Mouse (Mus musculus) CD4-positive, CD25-positive, alpha-beta regulatory T cell, adult 2 months (primary cell): Measurements from ENCODE around the gene Ybey.

Experiments used
- DNase-seq: peaks from one replicate; pipeline ENCODE4 v3.0.0-alpha.2; 2012; ENCODE audit warnings: low read depth, low spot score

Gene Ybey

GRCm38 (mm10) chr10:76468203-76469162, at the start of gene Ybey, which contains the start of gene Mcm3ap:
Gene Ybey, minus strand, starts transcription at chr10:76469114.
Gene Mcm3ap, plus strand, starts transcription at chr10:76468927.
- peak; percentile 90 for DNase-seq

GRCm38 (mm10) chr10:76512965-76513583, 44.2 kb upstream of the Ybey start:
- DNase-seq, result peak; percentile 90

- DNase-seq, result no peak
Observed at GRCm38 (mm10) chr10:76505865-76506264, 37.0 kb upstream of the Ybey start.

- no peak for DNase-seq
Observed at GRCm38 (mm10) chr10:76504271-76504943, 35.5 kb upstream of the Ybey start.

GRCm38 (mm10) chr10:76497522-76497921, 28.6 kb upstream of the Ybey start:
- no peak for DNase-seq

GRCm38 (mm10) chr10:76496366-76496765, 27.5 kb upstream of the Ybey start:
- DNase-seq, result no peak

GRCm38 (mm10) chr10:76495501-76495900, 26.6 kb upstream of the Ybey start:
- no peak for DNase-seq

GRCm38 (mm10) chr10:76493527-76493926, 24.6 kb upstream of the Ybey start:
- DNase-seq, result no peak

GRCm38 (mm10) chr10:76489205-76489604, 20.3 kb upstream of the Ybey start:
- DNase-seq, result no peak

- DNase-seq, result no peak
Observed at GRCm38 (mm10) chr10:76488265-76488664, 19.4 kb upstream of the Ybey start.

- no peak for DNase-seq
Observed at GRCm38 (mm10) chr10:76486302-76486701, 17.4 kb upstream of the Ybey start.

GRCm38 (mm10) chr10:76481480-76481879, 12.6 kb upstream of the Ybey start:
- DNase-seq, result no peak

GRCm38 (mm10) chr10:76480851-76481250, 11.9 kb upstream of the Ybey start:
- no peak for DNase-seq

GRCm38 (mm10) chr10:76473759-76474158, 4.8 kb upstream of the Ybey start:
- no peak for DNase-seq

GRCm38 (mm10) chr10:76462721-76463120, 6.2 kb downstream of the Ybey start:
- DNase-seq, result no peak

- DNase-seq, result no peak
Observed at GRCm38 (mm10) chr10:76462312-76462711, 6.6 kb downstream of the Ybey start.

- DNase-seq, result no peak
Observed at GRCm38 (mm10) chr10:76461255-76461654, 7.7 kb downstream of the Ybey start.

GRCm38 (mm10) chr10:76455289-76455688, 13.6 kb downstream of the Ybey start:
- peak; percentile 69 for DNase-seq

- DNase-seq, result no peak
Observed at GRCm38 (mm10) chr10:76448851-76449250, 20.1 kb downstream of the Ybey start, which contains the start of gene 2610028H24Rik. Gene 2610028H24Rik, plus strand, starts transcription at chr10:76449081.

GRCm38 (mm10) chr10:76447406-76448229, 21.3 kb downstream of the Ybey start:
- DNase-seq, result no peak

- DNase-seq, result no peak
Observed at GRCm38 (mm10) chr10:76445996-76446681, 22.8 kb downstream of the Ybey start.
